25 mouse cellular contexts compared by ENCODE assay signal in genomic region chr19:4328737-4329304, GRCm38 (mm10). TPM values are rescaled to one million over a fixed set of nuclear protein-coding genes. Genes with fewer than 3 reads are reported as not detected.
A peak's percentile ranks its signal among the peaks of the same experiment; 100 is the strongest.
DNase-seq lines count a peak whose midpoint lies in the region; ATAC-seq lines count a peak whose summit lies in the region.
"Had no signal": no experiment of that assay in that cellular context is flagged by ENCODE, and none has a peak within 500 bp of the region (broad histone marks: within the 10 kb centered on the region; RNA-seq: fewer than 3 reads in every experiment).

No protein-coding gene starts in this region.

- peak; percentile 36 for DNase-seq in adrenal gland, postnatal 14 days
- DNase-seq in adrenal gland, postnatal 25 days, result no peak
- DNase-seq in ES-CJ7 (ENCODE audit: low read depth, low spot score) (peak; percentile 86), ZHBTc4 (ENCODE audit: low read depth, low spot score) (peak; percentile 68)
- no peak for DNase-seq in kidney, postnatal 10 days
- DNase-seq in ovary, postnatal 14 days (ENCODE audit: low spot score), result no peak
- DNase-seq: adrenal gland, adult 8-10 months; cerebellum, adult 11 months; cerebellum, adult 2 months; cerebellum, adult 9-11 months; cerebellum, postnatal 25 days; gastrocnemius, postnatal 25 days had no signal

- no peak overlapping the region for H3K9ac ChIP-seq in kidney, embryonic 14.5 days (ENCODE audit: low read depth, low read length)
- H3K9ac ChIP-seq: embryonic facial prominence, embryonic 12.5 days; embryonic facial prominence, embryonic 15.5 days; forebrain, embryonic 12.5 days; forebrain, embryonic 15.5 days; hindbrain, embryonic 13.5 days; intestine, embryonic 15.5 days had no signal

- no peaks in the 10 kb centered on the region for H3K9me3 ChIP-seq in kidney, embryonic 14.5 days (ENCODE audit: control insufficient read depth, low read length)
- H3K9me3 ChIP-seq: embryonic facial prominence, embryonic 12.5 days; embryonic facial prominence, embryonic 15.5 days; forebrain, embryonic 12.5 days; forebrain, embryonic 15.5 days; G1E; hindbrain, embryonic 10.5 days; hindbrain, embryonic 13.5 days; intestine, embryonic 15.5 days had no signal

- H3K4me2 ChIP-seq in kidney, embryonic 14.5 days (replicated peaks; ENCODE audit: low read depth, low read length), result no peak overlapping the region
- H3K4me2 ChIP-seq: embryonic facial prominence, embryonic 12.5 days; embryonic facial prominence, embryonic 15.5 days; forebrain, embryonic 12.5 days; forebrain, embryonic 15.5 days; heart, embryonic 11.5 days; hindbrain, embryonic 13.5 days; intestine, embryonic 15.5 days had no signal

- no peak overlapping the region for H3K27ac ChIP-seq in kidney, embryonic 14.5 days (ENCODE audit: low read depth, low read length)
- H3K27ac ChIP-seq: embryonic facial prominence, embryonic 12.5 days; embryonic facial prominence, embryonic 15.5 days; forebrain, embryonic 12.5 days; forebrain, embryonic 15.5 days; hindbrain, embryonic 10.5 days; hindbrain, embryonic 13.5 days; intestine, embryonic 15.5 days had no signal

- peaks cover 74% of the 10 kb centered on the region for H3K36me3 ChIP-seq in kidney, embryonic 14.5 days (ENCODE audit: control insufficient read depth, insufficient read depth, low read length)

- H3K4me3 ChIP-seq in kidney, embryonic 14.5 days (ENCODE audit: low read length), result no peak overlapping the region
- H3K4me3 ChIP-seq: embryonic facial prominence, embryonic 12.5 days; embryonic facial prominence, embryonic 15.5 days; forebrain, embryonic 12.5 days; forebrain, embryonic 15.5 days; hindbrain, embryonic 10.5 days; hindbrain, embryonic 13.5 days; intestine, embryonic 15.5 days had no signal

- no peaks in the 10 kb centered on the region for H3K27me3 ChIP-seq in kidney, embryonic 14.5 days (ENCODE audit: control insufficient read depth, insufficient read depth, low read length)
- H3K27me3 ChIP-seq: embryonic facial prominence, embryonic 12.5 days; embryonic facial prominence, embryonic 15.5 days; forebrain, embryonic 12.5 days; forebrain, embryonic 15.5 days; hindbrain, embryonic 13.5 days; intestine, embryonic 15.5 days; Patski had no signal

- WGBS in kidney, embryonic 14.5 days, result 92% methylated on average over 8 of the region's 8 CpGs

- ATAC-seq in kidney, embryonic 14.5 days (ENCODE audit: low FRiP score, low TSS enrichment), result no peak
- ATAC-seq: activated CD4-positive, CD25-positive, alpha-beta regulatory T cell, adult 4 months; forebrain, embryonic 15.5 days; hindbrain, embryonic 16.5 days; intestine, embryonic 15.5 days; Patski had no signal

- peaks cover 17% of the 10 kb centered on the region for H3K4me1 ChIP-seq in kidney, embryonic 14.5 days (ENCODE audit: control insufficient read depth, insufficient read depth, low read length)

RNA-seq across cellular contexts. Expression of gene Grk2, which starts 22.8 kb away (rescaled TPM):
- total RNA-seq in adrenal gland, postnatal 14 days (2021), result 45.2 and 74.4 TPM in 2 replicates
- 45.8 and 59.4 TPM in 2 replicates for total RNA-seq in adrenal gland, postnatal 25 days (2021)
- 17.7 and 17.8 TPM in 2 replicates for polyA plus RNA-seq in kidney, embryonic 14.5 days (2014; fragmentation: Nextera tagmentation; extraction: Ambion mirVana)

RNA-seq across cellular contexts. Expression of gene Ankrd13d, which starts 45.9 kb away (rescaled TPM):
- total RNA-seq in adrenal gland, postnatal 14 days (2021), result 2.7 and 4.8 TPM in 2 replicates
- 4.3 and 4.9 TPM in 2 replicates for total RNA-seq in adrenal gland, postnatal 25 days (2021)
- polyA plus RNA-seq in kidney, embryonic 14.5 days (2014; fragmentation: Nextera tagmentation; extraction: Ambion mirVana), result 5.2 and 8.3 TPM in 2 replicates

RNA-seq across cellular contexts. Expression of gene Ssh3, which starts 59.8 kb away (rescaled TPM):
- 17.3 and 20.8 TPM in 2 replicates for total RNA-seq in adrenal gland, postnatal 14 days (2021)
- total RNA-seq in adrenal gland, postnatal 25 days (2021), result 35.6 and 52.3 TPM in 2 replicates
- 10.7 and 13.0 TPM in 2 replicates for polyA plus RNA-seq in kidney, embryonic 14.5 days (2014; fragmentation: Nextera tagmentation; extraction: Ambion mirVana)

Comparison
In these comparisons a context has a peak if more than half of its experiments do, and no peak if none do; other contexts are left out.
1. DNase-seq: peak in adrenal gland, postnatal 14 days (single experiment), ES-CJ7 (single experiment) and ZHBTc4 (single experiment); none in adrenal gland, postnatal 25 days (single experiment), kidney, postnatal 10 days (single experiment) and ovary, postnatal 14 days (single experiment).